Mouse (Mus musculus) spleen, adult 2 months (tissue): ENCODE measurements around the gene Bglap2. TPM values are rescaled to one million over a fixed set of nuclear protein-coding genes. Genes with fewer than 3 reads are reported as not detected.

ENCODE experiments used
- DNase-seq, 2 experiments: peaks; one replicate each; pipeline versions ENCODE4 v3.0.0 to v3.0.0-alpha.2; 2012 to 2021; ENCODE audit warnings: low spot score in 2 of 2, low read depth in 1 of 2
- H3K27ac ChIP-seq: fragments of 200-500 bp; 2 replicates; pipeline ENCODE4 v1.5.1; 2012; ENCODE audit warnings: low read length, inconsistent platforms; ENCODE audit not compliant: insufficient read depth
- H3K27me3 ChIP-seq: fragments of 200-500 bp; 2 replicates; pipeline ENCODE4 v1.6.1; 2012; ENCODE audit warnings: mild to moderate bottlenecking, moderate library complexity, low read length, inconsistent platforms; ENCODE audit not compliant: control insufficient read depth, insufficient read depth
- H3K36me3 ChIP-seq: fragments of 200-500 bp; 2 replicates; pipeline ENCODE4 v1.6.1; 2012; ENCODE audit warnings: mild to moderate bottlenecking, low read length, inconsistent platforms; ENCODE audit not compliant: control insufficient read depth, insufficient read depth
- H3K4me1 ChIP-seq: fragments of 200-500 bp; 2 replicates; pipeline ENCODE4 v1.6.1; 2011; ENCODE audit warnings: inconsistent platforms; ENCODE audit not compliant: control insufficient read depth, insufficient read depth, insufficient read length
- H3K4me3 ChIP-seq: fragments of 200-500 bp; 2 replicates; pipeline ENCODE4 v1.5.1; 2011; ENCODE audit warnings: mild to moderate bottlenecking, inconsistent platforms; ENCODE audit not compliant: insufficient read depth, insufficient read length; ENCODE audit errors: extremely low read depth
- CTCF ChIP-seq: fragments of 200-500 bp; IDR thresholded peaks from 2 replicates; pipeline ENCODE4 v1.5.1; 2011; ENCODE audit warnings: mild to moderate bottlenecking, inconsistent platforms; ENCODE audit not compliant: insufficient read depth, insufficient read length, insufficient replicate concordance; ENCODE audit errors: extremely low read depth
- POLR2A ChIP-seq: fragments of 200-500 bp; IDR thresholded peaks from 2 replicates; pipeline ENCODE4 v1.6.1; 2011; ENCODE audit warnings: low read depth, low read length, inconsistent platforms
- WGBS: fragments of 180-500 bp; shearing (Covaris S2); methylation state at CpG from one replicate; pipeline ENCODE4 v1.1.7; 2018; 5-methylcytosine and 5-hydroxymethylcytosine counted together
- polyA plus RNA-seq: library from polyadenylated mRNA; depleted of rRNA; stranded (reverse); fragments of >200 nt; gene quantifications from 2 replicates; pipeline ENCODE4 v1.2.3, GENCODE M21; 2012

Bglap2 gene
- polyA plus RNA-seq, 1 experiment, result not detected

DNA sequence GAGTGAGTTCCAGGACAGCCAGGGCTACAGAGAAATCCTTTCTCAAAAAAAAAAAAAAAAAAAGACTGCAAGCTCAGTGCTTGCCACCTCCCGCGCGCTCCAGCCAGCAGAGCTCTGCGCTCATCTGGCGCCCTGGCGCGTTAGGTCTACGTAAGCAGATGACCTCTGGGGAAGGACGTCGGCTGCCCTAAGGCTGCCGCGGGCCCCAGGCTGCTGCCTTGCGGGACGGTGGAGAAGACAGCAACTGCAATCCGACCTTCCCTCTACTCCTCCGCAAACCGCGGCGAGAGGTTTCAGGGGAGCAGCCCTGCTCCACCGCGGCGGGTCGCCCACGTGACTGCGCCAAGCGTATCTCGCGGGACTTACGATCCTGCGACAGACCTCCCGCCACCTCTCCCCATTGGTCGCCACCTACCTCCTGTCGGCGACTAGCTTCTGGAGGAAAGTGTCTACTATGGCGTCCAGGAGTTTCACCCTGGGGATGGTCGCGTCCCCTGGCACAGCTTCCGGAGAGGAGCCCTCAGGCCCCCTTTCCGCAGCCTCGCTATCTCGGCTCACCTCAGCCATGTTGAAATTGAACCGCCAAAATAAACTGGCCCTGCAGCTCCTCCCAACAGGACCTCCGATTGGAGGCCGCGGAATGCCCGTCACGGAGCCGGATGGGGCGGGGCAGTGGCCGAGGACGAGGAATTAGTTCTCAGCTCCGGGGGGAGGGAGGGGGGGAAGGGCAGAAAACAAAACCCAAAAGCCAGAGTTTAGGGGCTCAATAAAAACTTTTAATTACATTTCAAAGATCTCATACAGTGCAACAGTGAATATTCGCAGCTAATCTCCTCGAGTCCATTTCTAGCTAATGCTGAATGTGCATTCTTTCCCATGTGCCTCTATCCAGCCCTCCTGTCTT lies 31.5 kb upstream of the Bglap2 start, which contains the start of gene Pmf1:
Gene Pmf1 (minus strand): TSS at position 591 of the 904 bp plus-strand sequence.
- Histone ChIP-seq H3K4me1 (peaks cover 1% of the 10 kb centered on the region; the same call in 1 of the 2 replicates), H3K4me3 (peak within 1 kb of the TSS; percentile 90), H3K36me3 (peaks cover 2% of the 10 kb centered on the region), H3K27ac (peak within 1 kb of the TSS; percentile 98), H3K27me3 (no peaks in the 10 kb centered on the region)
- WGBS, result under 1% methylated on average over 53 of the region's 54 CpGs
- DNase-seq, result peak; percentile 86 to 93
- TF ChIP-seq POLR2A, result peak; percentile 87
- TF ChIP-seq CTCF, result no peak

GRCm38 (mm10) chr3:88408953-88409352 lies 30.5 kb upstream of the Bglap2 start:
- WGBS, result 58% methylated on average over 5 of the region's 5 CpGs
- no peak for DNase-seq
- 0 out of 2 replicates have a peak overlapping the region, but pooled peaks have one; percentile 14 for H3K4me3 ChIP-seq
- H3K36me3 ChIP-seq, result peaks cover 2% of the 10 kb centered on the region
- no peaks in the 10 kb centered on the region for H3K27me3 ChIP-seq
- H3K4me1 ChIP-seq, result peaks cover 1% of the 10 kb centered on the region; the same call in 1 of the 2 replicates
- TF ChIP-seq POLR2A (no peak), CTCF (no peak)
- H3K27ac ChIP-seq, result no peak overlapping the region

DNA sequence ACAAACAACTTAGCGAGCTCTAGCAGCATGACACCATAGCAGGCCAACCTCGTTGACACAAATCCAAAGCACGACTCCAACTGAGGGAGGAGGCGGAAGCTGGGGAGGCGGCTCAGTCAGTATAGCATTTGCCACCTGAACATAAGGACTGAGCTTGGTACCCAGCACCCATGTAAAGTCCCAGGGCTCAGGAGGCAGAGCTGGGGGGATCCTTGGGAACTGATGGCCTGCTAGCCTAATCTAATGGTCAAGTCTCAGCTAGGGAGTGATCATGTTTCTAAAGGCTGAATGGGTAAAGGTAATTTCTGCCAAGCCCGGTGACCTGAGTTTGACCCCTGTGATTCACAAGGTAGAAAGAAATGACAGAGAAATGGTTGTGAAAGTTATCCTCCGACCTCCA lies 29.0 kb upstream of the Bglap2 start:
- no peak for TF ChIP-seq POLR2A
- no peak for TF ChIP-seq CTCF
- Histone ChIP-seq H3K4me1 (peaks cover 2% of the 10 kb centered on the region; the same call in 1 of the 2 replicates), H3K4me3 (no peak overlapping the region), H3K27me3 (no peaks in the 10 kb centered on the region), H3K36me3 (no peaks in the 10 kb centered on the region; the same call in 1 of the 2 replicates), H3K27ac (no peak overlapping the region)
- 82% methylated on average over 7 of the region's 7 CpGs for WGBS
- DNase-seq, result no peak

- Histone ChIP-seq H3K4me1 (peaks cover 5% of the 10 kb centered on the region; the same call in 1 of the 2 replicates), H3K27ac (no peak overlapping the region), H3K27me3 (no peaks in the 10 kb centered on the region), H3K4me3 (no peak overlapping the region), H3K36me3 (no peaks in the 10 kb centered on the region)
- WGBS, result 1% methylated on average over 2 of the region's 2 CpGs
- DNase-seq, result peak; percentile 52 to 72
- TF ChIP-seq CTCF (peak; percentile 78; the same call in 1 of the 2 replicates), POLR2A (no peak)
Observed at GRCm38 (mm10) chr3:88407090-88407489, 28.6 kb upstream of the Bglap2 start.

DNA sequence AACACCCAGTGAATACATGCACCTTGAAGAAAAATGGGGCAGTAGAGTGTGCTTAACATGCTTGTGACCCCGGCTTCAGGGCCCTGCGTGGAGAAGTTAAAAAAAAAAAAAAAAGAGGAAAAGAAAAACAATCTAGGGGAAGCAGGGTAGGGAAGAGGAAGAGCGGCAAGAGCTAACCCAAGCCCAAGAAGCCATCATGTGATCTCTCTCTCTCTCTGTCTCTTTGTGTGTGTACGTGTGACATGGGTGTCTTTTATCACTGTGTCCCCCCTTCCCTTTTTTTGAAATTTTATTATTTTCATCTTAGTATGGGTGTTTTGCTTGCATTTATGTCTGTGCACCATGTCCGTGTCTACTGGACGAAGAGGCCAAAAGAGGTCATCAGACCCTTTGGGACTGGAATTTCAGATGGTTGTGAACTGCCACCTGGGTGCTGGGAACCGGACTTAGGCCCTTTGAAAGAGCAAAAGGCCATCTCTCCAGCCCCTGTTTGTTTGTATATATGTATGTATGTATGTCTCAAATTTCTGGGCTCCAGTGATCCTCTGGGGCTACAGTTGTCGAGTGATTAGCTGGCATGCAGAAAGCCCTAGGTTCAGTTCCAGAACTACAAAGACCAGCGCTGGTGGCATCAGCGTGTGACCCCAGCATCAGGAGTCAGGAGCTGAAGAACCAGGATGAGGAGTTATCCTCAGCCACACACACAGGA lies 25.2 kb upstream of the Bglap2 start:
- Histone ChIP-seq H3K27ac (no peak overlapping the region), H3K4me3 (no peak overlapping the region), H3K36me3 (no peaks in the 10 kb centered on the region), H3K27me3 (no peaks in the 10 kb centered on the region), H3K4me1 (peaks cover 4% of the 10 kb centered on the region; the same call in 1 of the 2 replicates)
- no peak for DNase-seq
- 85% methylated on average over 10 of the region's 10 CpGs for WGBS
- TF ChIP-seq POLR2A (no peak), CTCF (no peak)

- DNase-seq, result no peak
- Histone ChIP-seq H3K27me3 (no peaks in the 10 kb centered on the region), H3K36me3 (peaks cover 4% of the 10 kb centered on the region), H3K4me1 (peaks cover 17% of the 10 kb centered on the region; the same call in 1 of the 2 replicates), H3K4me3 (no peak overlapping the region), H3K27ac (no peak overlapping the region)
- TF ChIP-seq POLR2A, result no peak
- no peak for TF ChIP-seq CTCF
- 83% methylated on average over 2 of the region's 2 CpGs for WGBS
Observed at GRCm38 (mm10) chr3:88398666-88399065, 20.2 kb upstream of the Bglap2 start.
